Mouse (Mus musculus) megakaryocyte, embryonic 14.5 days (primary cell): ENCODE data around the gene Tapbpl.

Experiments used
- FLI1 ChIP-seq: IDR thresholded peaks from 2 replicates; pipeline ENCODE4 v1.6.1; 2012; ENCODE audit warnings: low read length, inconsistent platforms, mixed read lengths
- GATA1 ChIP-seq: IDR thresholded peaks from 3 replicates; pipeline ENCODE4 v1.6.1; 2012; ENCODE audit warnings: mixed read lengths, low read length, inconsistent platforms, borderline replicate concordance

GRCm38 (mm10) chr6:125232045-125232437 is 381 bp upstream of the Tapbpl start:
- no peak for TF ChIP-seq GATA1
- TF ChIP-seq FLI1 = no peak
